Mouse (Mus musculus): ENCODE results near the gene Aurkaip1. TPM values are rescaled to one million over a fixed set of nuclear protein-coding genes. Genes with fewer than 3 reads are reported as not detected.
A peak's percentile ranks its signal among the peaks of the same experiment; 100 is the strongest.

Aurkaip1 gene
- polyA plus RNA-seq, 1 experiment = 100 TPM

GRCm38 (mm10) chr4:155831831-155832230, 759 bp downstream of the Aurkaip1 start:
- DNase-seq (ENCODE audit: low read depth) = no peak
- no peak for TF ChIP-seq CTCF (IDR thresholded peaks at IDR 0.05; ENCODE audit: borderline replicate concordance, extremely low read depth, insufficient read depth, insufficient read length)
- no peak for TF ChIP-seq POLR2A (IDR thresholded peaks at IDR 0.05; ENCODE audit: borderline replicate concordance, extremely low read depth, insufficient read depth, insufficient read length, poor library complexity, severe bottlenecking)

GRCm38 (mm10) chr4:155832321-155832720, 1.2 kb downstream of the Aurkaip1 start:
- TF ChIP-seq POLR2A (IDR thresholded peaks at IDR 0.05; ENCODE audit: borderline replicate concordance, extremely low read depth, insufficient read depth, insufficient read length, poor library complexity, severe bottlenecking) (no peak), CTCF (IDR thresholded peaks at IDR 0.05; ENCODE audit: borderline replicate concordance, extremely low read depth, insufficient read depth, insufficient read length) (no peak)
- no peak for DNase-seq (ENCODE audit: low read depth)

- DNase-seq (ENCODE audit: low read depth) = no peak
Measured at GRCm38 (mm10) chr4:155833234-155833633, 2.2 kb downstream of the Aurkaip1 start.

GRCm38 (mm10) chr4:155833836-155834235, 2.8 kb downstream of the Aurkaip1 start:
- peak; percentile 73 for TF ChIP-seq CTCF (IDR thresholded peaks at IDR 0.05; ENCODE audit: borderline replicate concordance, extremely low read depth, insufficient read depth, insufficient read length)
- TF ChIP-seq POLR2A (IDR thresholded peaks at IDR 0.05; ENCODE audit: borderline replicate concordance, extremely low read depth, insufficient read depth, insufficient read length, poor library complexity, severe bottlenecking) = no peak
- DNase-seq (ENCODE audit: low read depth) = peak; percentile 82

More at GRCm38 (mm10) chr4:155833234-155833633, 2.2 kb downstream of the Aurkaip1 start:
- TF ChIP-seq POLR2A (IDR thresholded peaks at IDR 0.05; ENCODE audit: borderline replicate concordance, extremely low read depth, insufficient read depth, insufficient read length, poor library complexity, severe bottlenecking) = no peak
- no peak for TF ChIP-seq CTCF (IDR thresholded peaks at IDR 0.05; ENCODE audit: borderline replicate concordance, extremely low read depth, insufficient read depth, insufficient read length)

GRCm38 (mm10) chr4:155837404-155838010, 6.4 kb downstream of the Aurkaip1 start:
- no peak for DNase-seq (ENCODE audit: low read depth)
- TF ChIP-seq POLR2A (IDR thresholded peaks at IDR 0.05; ENCODE audit: borderline replicate concordance, extremely low read depth, insufficient read depth, insufficient read length, poor library complexity, severe bottlenecking) = no peak
- TF ChIP-seq CTCF (IDR thresholded peaks at IDR 0.05; ENCODE audit: borderline replicate concordance, extremely low read depth, insufficient read depth, insufficient read length) = no peak

GRCm38 (mm10) chr4:155838187-155839153, 7.4 kb downstream of the Aurkaip1 start:
- no peak for DNase-seq (ENCODE audit: low read depth)
- no peak for TF ChIP-seq POLR2A (IDR thresholded peaks at IDR 0.05; ENCODE audit: borderline replicate concordance, extremely low read depth, insufficient read depth, insufficient read length, poor library complexity, severe bottlenecking)
- TF ChIP-seq CTCF (IDR thresholded peaks at IDR 0.05; ENCODE audit: borderline replicate concordance, extremely low read depth, insufficient read depth, insufficient read length) = no peak

GRCm38 (mm10) chr4:155839483-155839910, 8.4 kb downstream of the Aurkaip1 start, which contains the start of gene Mxra8:
Gene Mxra8, plus strand, starts transcription at chr4:155839680.
- TF ChIP-seq CTCF (IDR thresholded peaks at IDR 0.05; ENCODE audit: borderline replicate concordance, extremely low read depth, insufficient read depth, insufficient read length) = no peak
- TF ChIP-seq POLR2A (IDR thresholded peaks at IDR 0.05; ENCODE audit: borderline replicate concordance, extremely low read depth, insufficient read depth, insufficient read length, poor library complexity, severe bottlenecking) = no peak
- DNase-seq (ENCODE audit: low read depth) = peak; percentile 69

- TF ChIP-seq POLR2A (IDR thresholded peaks at IDR 0.05; ENCODE audit: borderline replicate concordance, extremely low read depth, insufficient read depth, insufficient read length, poor library complexity, severe bottlenecking) (no peak), CTCF (IDR thresholded peaks at IDR 0.05; ENCODE audit: borderline replicate concordance, extremely low read depth, insufficient read depth, insufficient read length) (no peak)
- DNase-seq (ENCODE audit: low read depth) = no peak
Measured at GRCm38 (mm10) chr4:155840076-155841002, 9.3 kb downstream of the Aurkaip1 start.

- 0 out of 2 replicates have a peak, but pooled peaks have one; percentile 12 for TF ChIP-seq CTCF (IDR thresholded peaks at IDR 0.05; ENCODE audit: borderline replicate concordance, extremely low read depth, insufficient read depth, insufficient read length)
- TF ChIP-seq POLR2A (IDR thresholded peaks at IDR 0.05; ENCODE audit: borderline replicate concordance, extremely low read depth, insufficient read depth, insufficient read length, poor library complexity, severe bottlenecking) = no peak
- peak; percentile 43 for DNase-seq (ENCODE audit: low read depth)
Measured at GRCm38 (mm10) chr4:155841003-155841454, 10.0 kb downstream of the Aurkaip1 start.

- DNase-seq (ENCODE audit: low read depth) = no peak
- TF ChIP-seq POLR2A (IDR thresholded peaks at IDR 0.05; ENCODE audit: borderline replicate concordance, extremely low read depth, insufficient read depth, insufficient read length, poor library complexity, severe bottlenecking) (no peak), CTCF (IDR thresholded peaks at IDR 0.05; ENCODE audit: borderline replicate concordance, extremely low read depth, insufficient read depth, insufficient read length) (no peak)
Measured at GRCm38 (mm10) chr4:155841651-155842270, 10.7 kb downstream of the Aurkaip1 start.
